Mouse (Mus musculus) CH12.LX (cell line): ENCODE results near the gene Coq8b. TPM values are rescaled to one million over a fixed set of nuclear protein-coding genes. Genes with fewer than 3 reads are reported as not detected.

ENCODE experiments used
- DNase-seq: peaks from one replicate; pipeline ENCODE4 v3.0.0-alpha.2; 2013; ENCODE audit errors: extremely low read depth
- H3K27ac ChIP-seq: 2 replicates; pipeline ENCODE4 v1.5.1; 2012; ENCODE audit warnings: low read depth, mild to moderate bottlenecking, control low read depth, moderate library complexity; ENCODE audit not compliant: insufficient read depth
- H3K27me3 ChIP-seq: replicated peaks from 2 replicates; pipeline ENCODE3; 2012; ENCODE audit warnings: inconsistent platforms
- H3K36me3 ChIP-seq, 2 experiments: replicated peaks in 1 of 2; 2 replicates each; pipeline versions ENCODE3 to v1.6.1; 2012; ENCODE audit warnings: inconsistent platforms in 1 of 2, low read length in 1 of 2, mild to moderate bottlenecking in 1 of 2, mixed read lengths in 1 of 2, moderate library complexity in 1 of 2; ENCODE audit not compliant: control insufficient read depth in 1 of 2, insufficient read depth in 1 of 2
- H3K4me1 ChIP-seq, 2 experiments: 2 replicates each; pipeline ENCODE4 v1.6.1; 2012; ENCODE audit warnings: inconsistent platforms in 1 of 2, moderate library complexity in 1 of 2; ENCODE audit not compliant: insufficient read depth in 2 of 2, control insufficient read depth in 1 of 2
- H3K4me2 ChIP-seq: 2 replicates; pipeline ENCODE4 v1.6.1; 2012; ENCODE audit warnings: low read depth, mild to moderate bottlenecking, control low read depth; ENCODE audit not compliant: poor library complexity, insufficient read depth, severe bottlenecking
- H3K4me3 ChIP-seq, 3 experiments: fragments of 150-350 bp in 1 of 3; sonication (generic) in 1 of 3; replicated peaks in 1 of 3; 2 replicates each; pipeline versions ENCODE3 to v1.5.1; 2011 to 2012; ENCODE audit warnings: low read depth in 2 of 3, low read length in 2 of 3, mild to moderate bottlenecking in 2 of 3, moderate library complexity in 2 of 3, control low read depth in 1 of 3, improper control_type of control experiment in 1 of 3, inconsistent platforms in 1 of 3, mixed read lengths in 1 of 3; ENCODE audit not compliant: poor library complexity in 1 of 3
- H3K79me2 ChIP-seq: replicated peaks from 2 replicates; pipeline ENCODE4 v1.6.1; 2012; ENCODE audit warnings: mild to moderate bottlenecking, moderate library complexity; ENCODE audit not compliant: control insufficient read depth, poor library complexity, insufficient read depth, severe bottlenecking; ENCODE audit errors: extremely low read depth
- H3K9ac ChIP-seq: 2 replicates; pipeline ENCODE4 v1.6.1; 2012; ENCODE audit warnings: low read depth, mild to moderate bottlenecking, control low read depth, moderate library complexity; ENCODE audit not compliant: insufficient read depth
- H3K9me3 ChIP-seq: replicated peaks from 2 replicates; pipeline ENCODE3; 2012; ENCODE audit warnings: low read length, inconsistent platforms, mixed read lengths
- CHD1 ChIP-seq: IDR thresholded peaks from 2 replicates; pipeline ENCODE4 v1.6.1; 2012; ENCODE audit warnings: low read depth, low read length, improper control_type of control experiment, inconsistent platforms
- CTCF ChIP-seq, 2 experiments: IDR thresholded peaks in 1 of 2; conservative IDR thresholded peaks in 1 of 2; 2 replicates each; pipeline ENCODE4 v1.5.1; 2011 to 2012; ENCODE audit warnings: low read depth in 2 of 2, low read length in 2 of 2, improper control_type of control experiment in 1 of 2, inconsistent platforms in 1 of 2, mild to moderate bottlenecking in 1 of 2, moderate library complexity in 1 of 2
- E2F4 ChIP-seq: IDR thresholded peaks from 2 replicates; pipeline ENCODE4 v1.6.1; 2011; ENCODE audit warnings: low read depth, low read length, improper control_type of control experiment; ENCODE audit not compliant: insufficient replicate concordance
- ELF1 ChIP-seq: IDR thresholded peaks from 2 replicates; pipeline ENCODE4 v1.6.1; 2014; ENCODE audit warnings: low read depth, mild to moderate bottlenecking, inconsistent platforms, low read length, improper control_type of control experiment
- EP300 ChIP-seq: IDR thresholded peaks from 2 replicates; pipeline ENCODE4 v1.6.1; 2011; ENCODE audit warnings: low read length, improper control_type of control experiment
- HCFC1 ChIP-seq: IDR thresholded peaks from 2 replicates; pipeline ENCODE4 v1.6.1; 2012; ENCODE audit warnings: low read depth, mild to moderate bottlenecking, inconsistent platforms, low read length, improper control_type of control experiment
- IRF4 ChIP-seq: IDR thresholded peaks from 2 replicates; pipeline ENCODE4 v1.6.1; 2014; ENCODE audit warnings: low read depth, mild to moderate bottlenecking, inconsistent platforms, low read length, improper control_type of control experiment
- JUND ChIP-seq: conservative IDR thresholded peaks from 2 replicates; pipeline ENCODE4 v1.6.1; 2011; ENCODE audit warnings: low read depth, low read length, improper control_type of control experiment
- KAT2A ChIP-seq: IDR thresholded peaks from 2 replicates; pipeline ENCODE4 v1.6.1; 2012; ENCODE audit warnings: low read length, improper control_type of control experiment, inconsistent platforms; ENCODE audit not compliant: insufficient replicate concordance
- MAFK ChIP-seq: IDR thresholded peaks from 2 replicates; pipeline ENCODE4 v1.6.1; 2011; ENCODE audit warnings: low read length, improper control_type of control experiment; ENCODE audit not compliant: insufficient replicate concordance
- MAX ChIP-seq: IDR thresholded peaks from 2 replicates; pipeline ENCODE4 v1.6.1; 2011; ENCODE audit warnings: low read length, improper control_type of control experiment
- MAZ ChIP-seq: IDR thresholded peaks from 2 replicates; pipeline ENCODE4 v1.6.1; 2012; ENCODE audit warnings: low read depth, mild to moderate bottlenecking, inconsistent platforms, low read length, improper control_type of control experiment, moderate library complexity
- MEF2A ChIP-seq: IDR thresholded peaks from 2 replicates; pipeline ENCODE4 v1.6.1; 2014; ENCODE audit warnings: low read depth, mild to moderate bottlenecking, inconsistent platforms, low read length, improper control_type of control experiment, borderline replicate concordance
- MXI1 ChIP-seq: IDR thresholded peaks from 2 replicates; pipeline ENCODE4 v1.6.1; 2011; ENCODE audit warnings: mild to moderate bottlenecking, low read depth, low read length, improper control_type of control experiment
- MYC ChIP-seq: IDR thresholded peaks from 2 replicates; pipeline ENCODE4 v1.6.1; 2011; ENCODE audit warnings: low read depth, mild to moderate bottlenecking, improper control_type of control experiment, low read length
- NELFE ChIP-seq: IDR thresholded peaks from 2 replicates; pipeline ENCODE4 v1.6.1; 2011; ENCODE audit warnings: low read depth, low read length, improper control_type of control experiment
- PAX5 ChIP-seq: IDR thresholded peaks from 2 replicates; pipeline ENCODE4 v1.6.1; 2012; ENCODE audit warnings: low read length, inconsistent platforms, mixed read lengths
- POLR2A ChIP-seq: IDR thresholded peaks from 2 replicates; pipeline ENCODE4 v1.6.1; 2011; ENCODE audit warnings: low read depth, mild to moderate bottlenecking, improper control_type of control experiment, low read length
- POLR2AphosphoS2 ChIP-seq: IDR thresholded peaks from 2 replicates; pipeline ENCODE4 v1.6.1; 2011; ENCODE audit warnings: low read depth, low read length, improper control_type of control experiment
- RAD21 ChIP-seq: IDR thresholded peaks from 2 replicates; pipeline ENCODE4 v1.6.1; 2011; ENCODE audit warnings: low read depth, mild to moderate bottlenecking, low read length, improper control_type of control experiment, moderate library complexity
- RCOR1 ChIP-seq: conservative IDR thresholded peaks from 2 replicates; pipeline ENCODE4 v1.6.1; 2012; ENCODE audit warnings: low read depth, mild to moderate bottlenecking, inconsistent platforms, low read length, improper control_type of control experiment
- SIN3A ChIP-seq: IDR thresholded peaks from 2 replicates; pipeline ENCODE4 v1.6.1; 2012; ENCODE audit warnings: low read length, improper control_type of control experiment, inconsistent platforms
- SMC3 ChIP-seq: IDR thresholded peaks from 2 replicates; pipeline ENCODE4 v1.6.1; 2011; ENCODE audit warnings: low read depth, low read length, improper control_type of control experiment
- TBP ChIP-seq: conservative IDR thresholded peaks from 2 replicates; pipeline ENCODE4 v1.6.1; 2011; ENCODE audit warnings: low read depth, low read length, improper control_type of control experiment
- TCF12 ChIP-seq: IDR thresholded peaks from 2 replicates; pipeline ENCODE4 v1.6.1; 2014; ENCODE audit warnings: low read depth, mild to moderate bottlenecking, inconsistent platforms, low read length, improper control_type of control experiment
- UBTF ChIP-seq: IDR thresholded peaks from 2 replicates; pipeline ENCODE4 v1.6.1; 2012; ENCODE audit warnings: low read depth, mild to moderate bottlenecking, inconsistent platforms, low read length, improper control_type of control experiment, moderate library complexity
- USF2 ChIP-seq: conservative IDR thresholded peaks from 2 replicates; pipeline ENCODE4 v1.6.1; 2011; ENCODE audit warnings: low read depth, low read length, improper control_type of control experiment
- ZC3H11A ChIP-seq: IDR thresholded peaks from 2 replicates; pipeline ENCODE4 v1.6.1; 2012; ENCODE audit warnings: low read depth, mild to moderate bottlenecking, inconsistent platforms, low read length, improper control_type of control experiment
- ZKSCAN1 ChIP-seq: IDR thresholded peaks from 2 replicates; pipeline ENCODE4 v1.6.1; 2012; ENCODE audit warnings: low read depth, inconsistent platforms, low read length, improper control_type of control experiment, borderline replicate concordance
- ZMIZ1 ChIP-seq: IDR thresholded peaks from 2 replicates; pipeline ENCODE4 v1.6.1; 2012; ENCODE audit warnings: low read depth, mild to moderate bottlenecking, inconsistent platforms, low read length, improper control_type of control experiment
- ZNF384 ChIP-seq: IDR thresholded peaks from 2 replicates; pipeline ENCODE4 v1.6.1; 2012; ENCODE audit warnings: low read depth, low read length, improper control_type of control experiment, inconsistent platforms
- dilution Hi-C: fragments of 300-500 bp; cut with MboI; formaldehyde crosslinking; loops from 2 replicates; pipeline ENCODE4 v1.14.3; 2020; ENCODE audit warnings: low sequenced_read_pairs; ENCODE audit not compliant: extremely low pct_unique_long_range_greater_than_20kb, extremely low pct_ligation_motif_present
- in situ Hi-C: fragments of 300-500 bp; cut with MboI; formaldehyde crosslinking; loops from 3 replicates; pipeline ENCODE4 v1.14.3; 2019; ENCODE audit warnings: low sequenced_read_pairs, low pct_ligation_motif_present, low pct_unique_long_range_greater_than_20kb, mixed read lengths
- polyA plus RNA-seq: library from polyadenylated mRNA; unstranded; fragments of >175 nt; gene quantifications from 2 replicates; pipeline ENCODE4 v1.2.1, GENCODE M21; 2012; ENCODE audit warnings: low read depth; ENCODE audit not compliant: insufficient read length
- total RNA-seq, 2 experiments: library from RNA; depleted of rRNA; stranded (reverse); fragments of 300-350 nt in 1 of 2; fragments of >200 nt in 1 of 2; gene quantifications; 2 replicates each; pipeline ENCODE4 v1.2.3; 2012 to 2014

Coq8b gene
- total and polyA plus RNA-seq, 3 experiments = 19.7 to 26.5 (median 21.3) TPM

DNA sequence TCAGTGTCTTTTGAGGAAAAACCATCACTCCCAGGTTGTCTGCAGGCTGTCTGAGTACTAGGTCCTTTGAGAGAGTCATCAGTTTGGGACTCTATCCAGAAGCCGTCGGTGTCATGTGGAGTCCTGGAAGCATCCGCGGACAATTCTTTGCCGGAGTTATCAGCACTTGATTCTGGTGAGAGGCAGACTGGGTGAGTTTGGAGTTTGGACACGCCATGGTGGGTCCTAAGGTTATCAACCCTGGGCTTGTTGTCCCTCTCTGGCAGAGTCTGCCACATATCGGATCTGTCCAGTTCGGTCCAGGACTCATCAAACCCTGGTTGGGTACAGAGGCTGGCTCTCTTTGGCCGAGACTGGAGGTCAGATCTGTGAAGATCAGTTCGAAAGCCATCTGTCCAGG is 5.1 kb upstream of the Coq8b start:
- no peaks in the 10 kb centered on the region for H3K9me3 ChIP-seq
- H3K4me2 ChIP-seq = peak overlapping the region; percentile 78
- H3K4me3 ChIP-seq = peak overlapping the region; percentile 78 to 86 (median 81)
- dilution Hi-C loops = no loop called here
- peak overlapping the region; percentile 20; the same call in 1 of the 2 replicates for H3K27ac ChIP-seq
- TF ChIP-seq MYC = no peak
- TF ChIP-seq ZNF384 = no peak
- TF ChIP-seq EP300 = no peak
- TF ChIP-seq USF2 = no peak
- no peak for TF ChIP-seq POLR2AphosphoS2
- TF ChIP-seq CTCF (conservative IDR thresholded peaks at IDR 0.05 in 1 of 2, IDR thresholded peaks at IDR 0.05 in 1 of 2; ENCODE audit: low read depth in 2 of 2, low read length in 2 of 2) = no peak
- TF ChIP-seq RCOR1 = no peak
- TF ChIP-seq NELFE = no peak
- no peak for TF ChIP-seq SIN3A
- no peak for TF ChIP-seq ZKSCAN1
- TF ChIP-seq JUND = no peak
- H3K79me2 ChIP-seq = peaks cover 14% of the 10 kb centered on the region; the same call in 1 of the 2 replicates
- in situ Hi-C loops = loop anchor here (5.0 kb wide), 2 partner anchors 35 to 65 kb away; no protein-coding TSS in a partner anchor
- peak overlapping the region; percentile 66 for H3K9ac ChIP-seq
- peaks cover 24 to 62% of the 10 kb centered on the region in 2 experiments for H3K4me1 ChIP-seq
- no peak for DNase-seq
- H3K36me3 ChIP-seq = peaks cover 0 to 18% of the 10 kb centered on the region in 2 experiments
- no peaks in the 10 kb centered on the region for H3K27me3 ChIP-seq

DNA sequence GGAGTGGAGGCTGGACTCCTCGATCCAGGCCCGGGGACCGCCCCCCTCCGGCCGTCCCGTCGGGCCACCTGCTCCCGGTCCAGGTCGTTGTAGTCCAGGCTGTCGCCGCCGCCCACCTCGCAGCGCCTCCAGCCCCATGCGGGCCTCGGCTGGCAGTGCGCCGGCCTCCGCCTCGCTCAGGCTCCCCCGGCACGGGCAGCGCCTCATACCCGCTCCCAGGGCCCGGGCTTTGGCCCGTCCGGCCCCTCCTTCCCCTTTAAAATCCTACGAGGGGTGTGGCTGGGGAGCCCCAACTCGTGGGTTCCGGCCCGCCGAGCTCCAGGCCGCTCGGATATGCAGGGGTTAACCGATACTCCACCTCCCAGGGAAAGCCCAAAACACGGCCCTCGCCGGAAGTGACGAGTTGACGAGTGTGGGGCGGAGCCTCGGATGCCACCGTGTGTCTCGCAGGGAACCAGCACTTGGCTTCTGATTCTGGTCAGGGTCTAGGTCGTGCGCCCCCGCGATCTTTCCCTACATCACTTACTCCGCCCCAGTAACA is 4.5 kb upstream of the Coq8b start, which contains the start of gene Itpkc:
Gene Itpkc, minus strand, starts transcription at position 381 of the 541 bp plus-strand sequence.
- peaks cover 21 to 57% of the 10 kb centered on the region in 2 experiments for H3K4me1 ChIP-seq
- H3K9me3 ChIP-seq = no peaks in the 10 kb centered on the region
- in situ Hi-C loops = loop anchor here (5.0 kb wide), 2 partner anchors 36 to 66 kb away; no protein-coding TSS in a partner anchor
- H3K79me2 ChIP-seq = peaks cover 14% of the 10 kb centered on the region; the same call in 1 of the 2 replicates
- H3K27ac ChIP-seq = peak within 1 kb of the TSS; percentile 44; the same call in 1 of the 2 replicates
- peak within 1 kb of the TSS; percentile 78 to 86 (median 81) for H3K4me3 ChIP-seq
- peak; percentile 95 for DNase-seq
- peaks cover 0 to 12% of the 10 kb centered on the region in 2 experiments for H3K36me3 ChIP-seq
- H3K4me2 ChIP-seq = peak within 1 kb of the TSS; percentile 78
- dilution Hi-C loops = no loop called here
- H3K9ac ChIP-seq = peak within 1 kb of the TSS; percentile 66
- H3K27me3 ChIP-seq = no peaks in the 10 kb centered on the region
- no peak for TF ChIP-seq SMC3
- TF ChIP-seq HCFC1 = peak; percentile 69
- TF ChIP-seq ZNF384 = no peak
- TF ChIP-seq MXI1 = peak; percentile 98
- TF ChIP-seq EP300 = no peak
- TF ChIP-seq TBP = peak; percentile 75
- no peak for TF ChIP-seq JUND
- peak; percentile 87 for TF ChIP-seq ZMIZ1
- TF ChIP-seq POLR2A = peak; percentile 95
- TF ChIP-seq PAX5 = no peak
- peak; percentile 76; the same call in 1 of the 2 replicates for TF ChIP-seq UBTF
- 0 out of 2 replicates have a peak, but pooled peaks have one; percentile 62 for TF ChIP-seq KAT2A
- no peak for TF ChIP-seq ZC3H11A
- no peak for TF ChIP-seq E2F4
- peak; percentile 57 for TF ChIP-seq MEF2A
- peak; percentile 91 for TF ChIP-seq IRF4
- no peak for TF ChIP-seq RAD21
- TF ChIP-seq TCF12 = peak; percentile 96
- TF ChIP-seq NELFE = peak; percentile 96
- TF ChIP-seq CHD1 = no peak
- TF ChIP-seq RCOR1 = no peak
- no peak for TF ChIP-seq CTCF (conservative IDR thresholded peaks at IDR 0.05 in 1 of 2, IDR thresholded peaks at IDR 0.05 in 1 of 2; ENCODE audit: low read depth in 2 of 2, low read length in 2 of 2)
- TF ChIP-seq MAFK = no peak
- peak; percentile 69 for TF ChIP-seq ELF1
- no peak; the same call in none of the 2 replicates for TF ChIP-seq MAX
- TF ChIP-seq MAZ = peak; percentile 71; the same call in 1 of the 2 replicates
- no peak for TF ChIP-seq ZKSCAN1
